Mouse (Mus musculus) adrenal gland, adult (tissue): ENCODE results near the gene Polrmt.

ENCODE experiments used
- DNase-seq, 2 experiments: peaks; one replicate each; pipeline ENCODE4 v3.0.0; 2022 to 2023; ENCODE audit warnings: low spot score in 1 of 2; ENCODE audit not compliant: inconsistent age in 2 of 2

Gene Polrmt

GRCm38 (mm10) chr10:79693580-79694378, 52.6 kb downstream of the Polrmt start:
- DNase-seq = no peak

GRCm38 (mm10) chr10:79691986-79692548, 54.3 kb downstream of the Polrmt start:
- no peak for DNase-seq

GRCm38 (mm10) chr10:79689178-79689577, 57.2 kb downstream of the Polrmt start:
- no peak for DNase-seq

- DNase-seq = peak in 1 of 2 experiments; percentile 52
Observed at GRCm38 (mm10) chr10:79688720-79689119, 57.7 kb downstream of the Polrmt start, which contains the start of gene Gzmm. TSS of gene Gzmm (plus strand) at chr10:79689020.

GRCm38 (mm10) chr10:79687513-79687912, 58.9 kb downstream of the Polrmt start:
- no peak for DNase-seq

- DNase-seq = peak in 1 of 2 experiments; percentile 51
Observed at GRCm38 (mm10) chr10:79686691-79687090, 59.7 kb downstream of the Polrmt start.

- no peak for DNase-seq
Observed at GRCm38 (mm10) chr10:79686219-79686618, 60.2 kb downstream of the Polrmt start.
